Mouse (Mus musculus): ENCODE results near the gene Galnt17.

The Galnt17 gene

DNA sequence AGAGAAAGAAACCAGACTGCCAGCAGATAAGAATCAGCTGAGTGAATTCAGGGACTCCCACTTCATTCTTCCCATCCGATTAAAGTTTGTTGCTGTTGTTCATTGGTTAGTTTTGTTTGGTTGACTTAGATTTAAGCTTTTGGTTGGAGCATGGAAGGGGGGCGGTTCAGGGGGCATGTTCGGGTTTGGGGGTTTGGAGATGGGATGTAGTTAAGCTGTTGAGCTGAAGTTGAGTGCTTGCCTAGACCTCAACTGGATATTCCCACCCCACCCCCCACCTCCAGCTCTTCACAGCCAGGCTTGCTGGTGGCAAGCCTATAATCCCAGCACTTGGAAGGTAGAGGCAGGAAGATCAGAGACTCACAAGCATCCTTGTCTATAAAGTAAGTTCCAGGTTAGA, at the start of gene Galnt17:
Gene Galnt17 (minus strand): TSS at position 101 of the 400 bp plus-strand sequence.
- no peak for DNase-seq

- DNase-seq: no peak
Measured at GRCm38 (mm10) chr5:131334536-131334935, 26.2 kb upstream of the Galnt17 start.

- no peak for DNase-seq
Measured at GRCm38 (mm10) chr5:131321286-131321685, 13.0 kb upstream of the Galnt17 start.

DNA sequence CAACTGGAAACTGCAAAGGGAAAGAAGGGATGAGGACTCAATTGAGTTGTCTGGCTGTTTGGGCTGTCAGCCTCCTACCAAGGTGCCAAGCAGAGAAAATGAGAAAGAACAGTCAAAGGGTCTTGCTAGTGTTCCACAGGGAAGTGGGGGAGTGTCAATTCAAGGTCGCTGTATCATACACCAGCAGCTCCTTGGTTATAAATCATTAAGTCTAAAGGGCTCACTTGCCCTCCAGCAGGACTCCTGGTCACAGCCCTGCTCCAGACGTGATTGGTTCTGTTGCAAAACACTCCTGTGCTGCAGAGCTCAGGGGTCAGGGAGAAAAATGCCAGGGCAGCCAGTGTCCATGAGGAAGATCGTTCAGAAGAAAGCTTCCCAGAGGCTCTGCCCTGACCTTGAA, 11.3 kb upstream of the Galnt17 start:
- DNase-seq: no peak

GRCm38 (mm10) chr5:131319141-131319540, 10.8 kb upstream of the Galnt17 start:
- DNase-seq: no peak

DNA sequence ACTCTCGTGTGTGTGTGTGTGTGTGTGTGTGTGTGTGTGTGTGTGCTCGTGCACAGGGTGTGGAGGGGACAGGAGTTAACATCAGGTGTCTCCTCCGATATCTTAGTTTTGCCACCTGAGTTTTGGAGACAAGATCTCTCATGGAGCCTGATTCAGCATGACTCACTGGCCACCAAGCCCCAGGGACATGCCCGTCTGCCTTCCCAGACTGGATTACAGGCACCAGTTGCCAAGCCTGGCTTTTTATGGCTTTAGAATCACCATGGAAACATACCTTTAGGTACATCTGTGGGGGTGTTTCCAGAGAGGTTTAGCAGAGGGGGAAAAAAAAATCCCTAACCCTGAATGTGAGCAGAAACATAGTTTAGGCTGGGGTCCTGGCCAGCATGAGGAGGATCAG, 6.7 kb upstream of the Galnt17 start:
- peak in 1 of 2 experiments; percentile 40 for DNase-seq

- DNase-seq: peak; percentile 92 to 93
Measured at GRCm38 (mm10) chr5:131307656-131308151, 593 bp downstream of the Galnt17 start.

GRCm38 (mm10) chr5:131306908-131307655, 1.2 kb downstream of the Galnt17 start:
- peak; percentile 80 to 81 for DNase-seq

DNA sequence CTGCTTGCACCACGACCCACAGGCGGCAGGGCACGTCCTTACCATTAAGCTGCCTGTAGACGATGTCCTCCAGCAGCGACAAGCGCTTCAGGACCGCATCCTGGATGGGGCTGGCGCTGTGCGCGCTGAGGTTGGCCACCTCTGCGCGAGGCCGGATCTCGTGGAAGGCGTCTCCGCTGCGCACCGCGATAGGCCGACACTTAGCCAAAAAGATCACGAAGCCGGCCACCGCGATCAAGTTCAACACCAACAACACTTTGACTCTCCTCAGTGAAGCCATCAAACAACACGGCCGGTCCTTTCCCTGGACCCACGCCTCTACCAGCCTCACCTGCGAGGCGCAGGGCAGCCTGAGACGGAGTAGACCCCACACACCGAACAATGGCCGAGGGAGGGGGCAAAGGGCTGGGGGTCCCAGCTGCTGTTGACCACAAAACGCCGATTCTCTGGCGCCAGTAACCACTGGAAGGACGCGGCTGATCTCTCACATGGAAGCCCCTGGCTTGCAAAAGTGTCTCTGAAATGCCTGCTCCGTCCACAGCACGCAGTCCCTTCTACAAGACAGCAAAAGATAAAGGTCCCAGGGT, 1.9 kb downstream of the Galnt17 start:
- peak; percentile 44 to 53 for DNase-seq

DNA sequence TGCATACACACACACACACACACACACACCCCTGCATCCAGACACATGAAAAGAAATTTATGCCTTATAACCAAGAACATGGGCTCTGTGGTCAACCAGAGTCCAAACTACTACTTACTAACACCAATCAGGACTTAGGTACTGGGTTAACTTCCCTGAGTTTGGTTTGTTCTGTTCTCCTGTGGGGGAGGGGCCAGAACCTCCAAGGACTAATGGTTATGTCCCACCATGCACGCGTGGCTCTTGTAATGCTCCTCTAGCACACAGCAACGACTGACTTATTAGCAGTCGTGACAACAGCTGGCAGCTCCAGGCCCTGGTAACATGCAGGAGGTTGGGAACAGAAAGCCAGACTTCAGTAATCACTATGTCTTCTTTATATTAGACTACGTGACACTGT, 3.1 kb downstream of the Galnt17 start:
- peak in 1 of 2 experiments; percentile 22 for DNase-seq

GRCm38 (mm10) chr5:131301526-131301925, 6.8 kb downstream of the Galnt17 start:
- no peak for DNase-seq

GRCm38 (mm10) chr5:131293726-131294449, 14.4 kb downstream of the Galnt17 start:
- DNase-seq: no peak

DNA sequence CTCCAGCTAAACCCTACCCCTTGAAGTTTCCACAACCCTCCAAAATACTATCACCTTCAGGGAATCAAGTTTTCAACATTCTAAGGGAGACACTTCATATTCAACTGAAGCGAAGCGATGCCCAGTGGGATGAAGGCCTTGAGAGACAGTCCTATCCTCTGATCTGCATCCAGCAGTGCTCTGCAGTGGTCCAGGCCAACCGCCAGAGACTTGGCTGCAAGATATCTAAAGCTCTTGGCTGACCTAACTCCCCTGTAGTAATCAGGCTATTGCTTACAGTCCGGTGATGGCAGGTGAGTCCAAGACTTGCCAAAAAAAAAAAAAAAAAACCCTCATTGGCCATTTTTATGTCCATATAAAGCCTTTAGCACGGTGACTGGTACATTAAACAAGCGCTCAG, 21.2 kb downstream of the Galnt17 start:
- DNase-seq: peak in 1 of 2 experiments; percentile 56

DNA sequence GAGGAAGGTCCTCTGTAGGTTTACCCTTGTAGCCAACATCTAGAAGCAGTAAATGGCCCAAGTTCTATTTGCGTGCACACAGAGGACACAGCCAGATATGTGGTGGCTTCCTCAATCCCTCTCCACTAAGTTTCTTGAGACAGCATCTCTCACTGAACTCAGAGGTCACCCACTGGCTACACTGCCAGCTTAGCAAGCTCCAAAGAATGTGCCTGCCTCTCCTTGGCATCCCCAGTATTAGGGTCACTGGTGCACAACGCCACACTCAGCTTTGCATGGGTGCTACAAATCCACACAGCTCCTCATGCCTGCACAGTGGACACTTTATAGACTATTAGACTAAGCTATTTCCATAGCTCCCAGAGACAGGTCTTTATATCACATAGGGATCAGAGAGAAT, 21.6 kb downstream of the Galnt17 start:
- DNase-seq: no peak

DNA sequence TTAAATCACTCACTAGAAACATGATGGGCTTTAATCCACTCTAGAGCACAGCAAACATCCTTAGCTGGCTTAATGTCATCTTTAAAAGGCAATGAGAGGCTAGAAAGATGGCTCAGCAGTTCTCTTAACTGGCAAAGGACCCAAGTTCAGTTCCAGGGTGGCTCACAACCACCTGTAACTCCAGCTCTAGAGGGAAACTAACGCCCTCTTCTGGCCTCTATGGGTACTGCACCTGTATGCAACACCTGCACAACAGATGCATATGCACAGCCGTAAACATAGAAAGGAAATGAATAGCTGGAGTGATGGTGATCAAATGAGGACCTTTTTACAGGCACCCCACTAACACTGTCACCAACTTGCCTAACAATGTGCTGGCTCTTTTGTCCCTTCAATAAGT, 27.9 kb downstream of the Galnt17 start:
- peak; percentile 40 to 63 for DNase-seq

DNA sequence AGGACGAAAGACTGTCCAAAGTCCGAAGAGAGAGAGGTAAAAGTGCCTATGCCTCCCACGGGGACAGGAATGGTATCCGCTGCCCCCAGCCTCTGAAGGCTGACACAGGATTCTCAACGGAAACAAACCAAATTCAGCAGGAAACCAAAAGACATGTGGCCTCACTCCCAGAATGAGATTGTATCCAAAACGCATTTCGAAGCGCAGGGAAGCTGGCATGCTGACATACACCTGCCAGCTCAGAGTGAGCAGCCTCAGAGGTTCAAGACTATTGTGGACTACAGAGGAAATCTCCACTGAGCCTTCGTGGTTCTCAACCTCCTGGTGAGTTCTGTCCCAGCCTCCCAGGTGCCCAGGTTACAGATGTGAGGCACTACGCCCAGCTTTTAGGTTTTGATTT, 29.0 kb downstream of the Galnt17 start:
- peak; percentile 67 to 69 for DNase-seq

DNA sequence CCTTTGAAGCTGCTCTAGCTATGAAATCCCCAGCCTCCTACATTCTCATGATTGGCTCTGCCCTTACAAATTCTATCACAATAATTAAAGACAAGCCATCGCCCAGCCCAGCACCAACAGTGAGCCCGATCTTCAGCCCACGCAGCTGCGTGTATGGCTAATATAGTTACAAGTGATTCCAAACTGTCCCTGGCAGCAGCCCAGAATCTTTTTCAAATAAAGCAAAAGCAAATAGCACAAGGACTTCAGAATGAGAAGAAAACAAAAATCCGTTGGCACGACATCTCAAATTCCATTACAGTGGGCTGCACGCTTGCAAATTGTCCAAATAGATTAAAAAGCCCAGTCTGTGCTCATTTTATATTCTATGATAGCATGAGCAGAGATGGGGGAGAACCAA, 31.1 kb downstream of the Galnt17 start:
- DNase-seq: peak; percentile 30 to 37

- peak; percentile 59 to 69 for DNase-seq
Measured at GRCm38 (mm10) chr5:131266291-131266690, 42.0 kb downstream of the Galnt17 start.

DNA sequence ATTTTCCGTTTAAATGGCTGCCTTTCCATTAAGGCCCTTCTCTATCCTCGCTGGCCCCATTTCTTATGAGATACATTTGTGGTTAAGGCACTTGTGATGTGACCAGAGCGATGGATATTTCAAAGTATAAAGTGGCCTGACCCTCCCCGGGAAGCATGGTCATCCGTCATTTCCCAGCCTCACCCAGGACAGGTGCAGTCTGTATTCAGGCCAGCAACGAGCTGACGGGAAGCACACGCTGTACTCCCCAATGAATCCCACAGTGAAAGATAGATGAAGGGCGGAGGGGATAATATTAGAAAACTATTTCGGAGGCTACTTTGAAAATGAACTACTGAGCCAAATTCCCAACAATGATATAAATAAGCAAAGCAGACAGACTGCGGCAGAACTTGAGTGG, 44.2 kb downstream of the Galnt17 start:
- DNase-seq: no peak

- DNase-seq: peak in 1 of 2 experiments; percentile 31
Measured at GRCm38 (mm10) chr5:131250701-131251636, 57.3 kb downstream of the Galnt17 start.

- no peak for DNase-seq
Measured at GRCm38 (mm10) chr5:131248416-131248815, 59.9 kb downstream of the Galnt17 start.

DNA sequence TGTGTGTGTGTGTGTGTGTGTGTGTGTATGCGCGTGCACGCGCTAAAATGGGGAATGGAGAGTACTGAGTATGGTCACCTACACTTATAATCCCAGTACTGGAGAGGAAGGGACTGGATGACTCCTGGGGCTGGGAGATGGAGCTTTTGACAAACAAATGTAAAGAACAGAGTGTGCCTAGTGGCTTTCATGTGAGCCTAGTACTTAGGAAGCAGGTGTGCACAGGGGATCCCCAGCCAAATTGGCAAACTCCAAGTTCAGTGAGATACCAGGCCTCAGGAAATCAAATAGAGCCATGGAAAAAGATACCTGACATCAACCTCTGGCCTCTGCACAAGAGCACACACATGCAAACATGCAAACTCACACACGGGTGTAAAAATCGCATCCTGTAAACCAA, 61.7 kb downstream of the Galnt17 start:
- no peak for DNase-seq
